Mouse (Mus musculus) MEL (cell line): ENCODE data around the gene Whrn. TPM values are rescaled to one million over a fixed set of nuclear protein-coding genes. Genes with fewer than 3 reads are reported as not detected.

Experiments used
- DNase-seq: peaks from one replicate; pipeline ENCODE4 v3.0.0; 2011; ENCODE audit warnings: low read depth, low spot score
- H3K27ac ChIP-seq: 2 replicates; pipeline ENCODE4 v1.5.1; 2012; ENCODE audit warnings: low read depth, mild to moderate bottlenecking, control low read depth, low read length, moderate library complexity; ENCODE audit not compliant: control insufficient read depth
- H3K27me3 ChIP-seq, 2 experiments: fragments of 150-350 bp in 1 of 2; sonication (generic) in 1 of 2; 2 replicates each; pipeline ENCODE4 v1.6.1; 2012; ENCODE audit warnings: low read length in 2 of 2, mild to moderate bottlenecking in 2 of 2, improper control_type of control experiment in 1 of 2, moderate library complexity in 1 of 2; ENCODE audit not compliant: insufficient read depth in 2 of 2, control insufficient read depth in 1 of 2
- H3K36me3 ChIP-seq, 2 experiments: 2 replicates each; pipeline ENCODE4 v1.6.1; 2012 to 2014; ENCODE audit warnings: low read length in 2 of 2, improper control_type of control experiment in 1 of 2, inconsistent platforms in 1 of 2, mild to moderate bottlenecking in 1 of 2; ENCODE audit not compliant: insufficient read depth in 2 of 2, control insufficient read depth in 1 of 2
- H3K4me1 ChIP-seq, 2 experiments: fragments of 150-350 bp in 1 of 2; sonication (generic) in 1 of 2; 2 replicates each; pipeline ENCODE4 v1.6.1; 2012; ENCODE audit warnings: low read length in 2 of 2, improper control_type of control experiment in 1 of 2, mild to moderate bottlenecking in 1 of 2; ENCODE audit not compliant: insufficient read depth in 2 of 2, control insufficient read depth in 1 of 2
- H3K4me3 ChIP-seq, 2 experiments: fragments of 150-350 bp in 1 of 2; sonication (generic) in 1 of 2; 2 replicates each; pipeline ENCODE4 v1.5.1; 2012; ENCODE audit warnings: low read depth in 2 of 2, low read length in 2 of 2, mild to moderate bottlenecking in 2 of 2, moderate library complexity in 2 of 2, control low read depth in 1 of 2, improper control_type of control experiment in 1 of 2; ENCODE audit not compliant: control insufficient read depth in 1 of 2, insufficient read depth in 1 of 2
- H3K79me2 ChIP-seq: 2 replicates; pipeline ENCODE4 v1.6.1; 2012; ENCODE audit warnings: mild to moderate bottlenecking, low read length, moderate library complexity; ENCODE audit not compliant: control insufficient read depth, poor library complexity, insufficient read depth
- H3K9ac ChIP-seq: 2 replicates; pipeline ENCODE4 v1.6.1; 2012; ENCODE audit warnings: low read depth, mild to moderate bottlenecking, control low read depth, low read length, moderate library complexity; ENCODE audit not compliant: control insufficient read depth, poor library complexity, severe bottlenecking
- H3K9me3 ChIP-seq: fragments of 150-350 bp; sonication (generic); replicated peaks from 2 replicates; pipeline ENCODE4 v1.6.1; 2012; ENCODE audit warnings: mild to moderate bottlenecking, low read length, improper control_type of control experiment, moderate library complexity; ENCODE audit not compliant: insufficient read depth
- BHLHE40 ChIP-seq: IDR thresholded peaks from 2 replicates; pipeline ENCODE4 v1.6.1; 2012; ENCODE audit warnings: low read depth, mild to moderate bottlenecking, inconsistent platforms, low read length, improper control_type of control experiment, borderline replicate concordance
- EP300 ChIP-seq, 2 experiments: IDR thresholded peaks; 2 replicates each; pipeline ENCODE4 v1.6.1; 2011; ENCODE audit warnings: improper control_type of control experiment in 2 of 2, low read length in 2 of 2, low read depth in 1 of 2, mild to moderate bottlenecking in 1 of 2
- MAFK ChIP-seq: IDR thresholded peaks from 2 replicates; pipeline ENCODE4 v1.6.1; 2011; ENCODE audit warnings: low read depth, mild to moderate bottlenecking, low read length, improper control_type of control experiment, borderline replicate concordance
- MAX ChIP-seq: IDR thresholded peaks from 2 replicates; pipeline ENCODE4 v1.6.1; 2011; ENCODE audit warnings: low read length, improper control_type of control experiment
- MAZ ChIP-seq: IDR thresholded peaks from 2 replicates; pipeline ENCODE4 v1.6.1; 2012; ENCODE audit warnings: low read depth, mild to moderate bottlenecking, inconsistent platforms, low read length, improper control_type of control experiment
- NELFE ChIP-seq: IDR thresholded peaks from 2 replicates; pipeline ENCODE4 v1.6.1; 2011; ENCODE audit warnings: low read depth, low read length, improper control_type of control experiment
- NRF1 ChIP-seq: IDR thresholded peaks from 2 replicates; pipeline ENCODE4 v1.6.1; 2014; ENCODE audit warnings: low read depth, mild to moderate bottlenecking, inconsistent platforms, low read length, improper control_type of control experiment, moderate library complexity; ENCODE audit not compliant: poor library complexity, insufficient read depth, severe bottlenecking
- POLR2A ChIP-seq, 2 experiments: IDR thresholded peaks; 2 replicates each; pipeline ENCODE4 v1.6.1; 2011 to 2012; ENCODE audit warnings: low read length in 2 of 2, mild to moderate bottlenecking in 2 of 2, control low read depth in 1 of 2, improper control_type of control experiment in 1 of 2, low read depth in 1 of 2, moderate library complexity in 1 of 2; ENCODE audit not compliant: control insufficient read depth in 1 of 2, insufficient read depth in 1 of 2, poor library complexity in 1 of 2
- UBTF ChIP-seq: IDR thresholded peaks from 2 replicates; pipeline ENCODE4 v1.6.1; 2012; ENCODE audit warnings: low read depth, mild to moderate bottlenecking, inconsistent platforms, low read length, improper control_type of control experiment, moderate library complexity, borderline replicate concordance; ENCODE audit not compliant: insufficient read depth
- USF2 ChIP-seq, 2 experiments: IDR thresholded peaks; 2 replicates each; pipeline ENCODE4 v1.6.1; 2011 to 2012; ENCODE audit warnings: improper control_type of control experiment in 2 of 2, low read length in 2 of 2, borderline replicate concordance in 1 of 2, inconsistent platforms in 1 of 2, low read depth in 1 of 2, mild to moderate bottlenecking in 1 of 2; ENCODE audit not compliant: insufficient read depth in 1 of 2
- ZC3H11A ChIP-seq: IDR thresholded peaks from 2 replicates; pipeline ENCODE4 v1.6.1; 2012; ENCODE audit warnings: low read depth, mild to moderate bottlenecking, inconsistent platforms, low read length, improper control_type of control experiment
- ZKSCAN1 ChIP-seq: IDR thresholded peaks from 2 replicates; pipeline ENCODE4 v1.6.1; 2012; ENCODE audit warnings: low read depth, mild to moderate bottlenecking, inconsistent platforms, low read length, improper control_type of control experiment, moderate library complexity
- ZNF384 ChIP-seq: IDR thresholded peaks from 2 replicates; pipeline ENCODE4 v1.6.1; 2012; ENCODE audit warnings: low read depth, mild to moderate bottlenecking, inconsistent platforms, low read length, improper control_type of control experiment
- polyA plus RNA-seq, 2 experiments: library from polyadenylated mRNA; stranded (reverse) in 1 of 2; unstranded in 1 of 2; fragments of >175 nt in 1 of 2; fragments of >200 nt in 1 of 2; gene quantifications; 2 replicates each; pipeline versions ENCODE4 v1.2.1 to v1.2.4; 2012; ENCODE audit warnings: low replicate concordance in 2 of 2, low read depth in 1 of 2; ENCODE audit not compliant: insufficient read length in 2 of 2, insufficient read depth in 1 of 2, missing spikeins in 1 of 2
- total RNA-seq: library from RNA; depleted of rRNA; stranded (reverse); fragments of 300-350 nt; gene quantifications from 2 replicates; pipeline ENCODE4 v1.2.3, GENCODE M21; 2012

The Whrn gene
- total and polyA plus RNA-seq, 3 experiments = not detected

- Histone ChIP-seq H3K9ac (no peak overlapping the region), H3K27ac (no peak overlapping the region), H3K36me3 (no peaks in the 10 kb centered on the region), H3K79me2 (no peaks in the 10 kb centered on the region), H3K27me3 (no peaks in the 10 kb centered on the region)
- DNase-seq = no peak
- TF ChIP-seq MAZ = no peak
- TF ChIP-seq UBTF = no peak
- TF ChIP-seq NELFE = no peak
- no peak for TF ChIP-seq ZKSCAN1
- TF ChIP-seq MAFK = no peak
- no peak for TF ChIP-seq ZNF384
- TF ChIP-seq, all 39 proteins: peak for 0
- Histone ChIP-seq H3K4me1 (no peaks in the 10 kb centered on the region), H3K4me3 (no peak overlapping the region), H3K9me3 (no peaks in the 10 kb centered on the region)
Observed at GRCm38 (mm10) chr4:63507478-63507877, 11.7 kb upstream of the Whrn start.

GRCm38 (mm10) chr4:63503949-63504348, 8.2 kb upstream of the Whrn start:
- Histone ChIP-seq H3K36me3 (no peaks in the 10 kb centered on the region), H3K27ac (no peak overlapping the region), H3K4me3 (no peak overlapping the region), H3K79me2 (no peaks in the 10 kb centered on the region), H3K4me1 (no peaks in the 10 kb centered on the region), H3K9ac (no peak overlapping the region), H3K9me3 (no peaks in the 10 kb centered on the region), H3K27me3 (no peaks in the 10 kb centered on the region)
- DNase-seq = no peak
- no peak for TF ChIP-seq NRF1
- no peak for TF ChIP-seq ZNF384
- no peak for TF ChIP-seq EP300 (IDR thresholded peaks at IDR 0.05; ENCODE audit: low read depth in 1 of 2, low read length in 2 of 2)
- no peak for TF ChIP-seq ZC3H11A
- TF ChIP-seq USF2 (IDR thresholded peaks at IDR 0.05; ENCODE audit: borderline replicate concordance in 1 of 2, insufficient read depth in 1 of 2, low read depth in 1 of 2, low read length in 2 of 2) = no peak
- no peak for TF ChIP-seq POLR2A (IDR thresholded peaks at IDR 0.05; ENCODE audit: control insufficient read depth in 1 of 2, insufficient read depth in 1 of 2, low read depth in 1 of 2, low read length in 2 of 2, poor library complexity in 1 of 2)
- TF ChIP-seq MAX = no peak

- H3K4me3 ChIP-seq = no peak overlapping the region
- H3K4me1 ChIP-seq = no peaks in the 10 kb centered on the region
- no peaks in the 10 kb centered on the region for H3K36me3 ChIP-seq
- H3K9me3 ChIP-seq = no peaks in the 10 kb centered on the region
- DNase-seq = no peak
- no peak overlapping the region for H3K9ac ChIP-seq
- no peaks in the 10 kb centered on the region for H3K79me2 ChIP-seq
- H3K27me3 ChIP-seq = no peaks in the 10 kb centered on the region
- no peak for TF ChIP-seq BHLHE40
- H3K27ac ChIP-seq = no peak overlapping the region
Observed at GRCm38 (mm10) chr4:63501050-63501449, 5.3 kb upstream of the Whrn start.
